Mouse (Mus musculus): ENCODE measurements around the gene Bysl.
"Not testable (repeated sequence)": the region's sequence is repeated elsewhere in the genome, so short reads cannot be mapped to it uniquely, and the experiment has no call there.

Bysl gene

DNA sequence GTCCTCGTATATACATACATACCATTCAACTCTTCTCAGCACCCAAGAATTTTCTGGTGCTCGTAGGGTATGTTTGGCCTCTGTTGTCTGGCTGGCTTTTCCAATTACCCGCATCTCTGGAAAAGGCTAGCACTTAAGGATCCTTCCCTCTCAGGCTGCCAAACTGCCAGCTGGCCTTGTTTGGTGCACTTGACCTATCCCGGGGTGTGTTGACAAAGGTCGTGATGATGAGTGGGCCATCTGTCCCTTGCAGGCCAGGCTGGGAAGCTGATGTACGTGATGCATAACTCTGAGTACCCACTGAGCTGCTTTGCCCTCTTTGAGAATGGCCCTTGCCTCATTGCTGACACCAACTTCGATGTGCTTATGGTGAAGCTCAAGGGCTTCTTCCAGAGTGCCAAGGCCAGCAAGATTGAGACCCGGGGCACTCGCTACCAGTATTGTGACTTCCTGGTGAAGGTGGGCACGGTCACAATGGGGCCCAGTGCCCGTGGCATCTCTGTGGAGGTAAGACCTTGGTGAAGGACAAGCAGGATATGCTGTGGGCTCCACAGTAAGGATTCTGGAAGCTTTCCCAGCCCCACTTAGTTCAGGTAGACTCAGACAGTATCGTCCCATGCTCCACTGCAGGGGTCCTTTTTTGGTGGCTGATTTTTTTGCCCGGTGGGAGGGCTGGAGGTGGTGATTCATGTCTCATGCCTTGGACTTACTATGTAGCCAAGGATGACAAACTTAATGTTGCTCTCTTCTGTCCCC is 7.4 kb upstream of the Bysl start:
- no peak for DNase-seq

DNA sequence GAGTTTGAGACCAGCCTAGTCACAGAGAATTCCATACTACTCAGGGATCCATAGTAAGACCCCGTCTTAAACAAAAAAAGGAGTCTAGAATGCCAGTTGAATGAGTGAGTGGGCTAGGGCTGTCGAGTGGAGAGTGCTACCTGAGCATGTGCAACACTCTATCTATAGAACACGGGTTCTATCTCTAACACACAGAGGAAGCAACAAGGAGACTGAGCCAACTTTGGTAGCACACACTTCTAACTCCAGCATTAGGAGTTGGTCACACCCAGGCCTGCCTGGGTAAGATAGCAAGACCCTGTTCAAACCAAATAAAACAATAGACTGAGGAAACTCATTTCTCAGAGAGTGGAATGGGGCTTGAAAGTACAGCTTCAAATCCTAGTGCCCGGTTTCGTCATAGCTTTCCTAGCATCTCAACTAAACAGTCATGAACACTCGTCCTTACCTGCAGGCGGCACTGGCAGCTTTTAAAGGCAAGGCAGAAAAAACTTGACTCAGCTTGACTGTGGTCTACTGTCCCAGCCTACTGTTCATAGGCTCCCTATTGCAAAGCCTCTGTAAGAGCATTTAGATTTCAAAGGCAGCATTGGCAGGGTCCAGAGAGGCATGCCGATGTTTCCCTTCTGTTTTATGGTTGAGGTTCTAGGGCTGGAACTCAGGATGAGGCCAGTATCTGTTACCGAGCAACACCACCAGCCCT is 6.5 kb upstream of the Bysl start:
- DNase-seq: no peak

GRCm38 (mm10) chr17:47616652-47617051 is 5.4 kb upstream of the Bysl start:
- DNase-seq: no peak

DNA sequence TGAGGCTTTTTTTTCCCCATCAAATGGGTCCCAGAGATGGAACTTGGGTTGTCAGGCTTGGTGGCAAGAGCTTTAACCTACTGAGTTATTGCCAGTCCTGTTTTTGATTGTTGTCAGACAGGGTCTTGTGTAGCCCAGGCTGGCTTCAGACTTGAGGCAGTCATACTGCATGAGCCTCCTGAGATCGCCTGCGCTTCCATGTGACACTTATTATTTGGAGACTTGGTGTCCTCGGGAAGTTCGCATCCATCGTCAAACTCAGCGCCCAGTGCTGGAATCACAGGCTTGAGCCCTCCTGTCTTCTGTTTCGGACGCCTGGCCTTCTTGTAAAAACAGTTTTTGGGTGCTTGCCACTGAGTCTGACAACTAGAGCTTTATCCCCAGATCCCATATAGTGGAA is 4.8 kb upstream of the Bysl start:
- no peak for DNase-seq

DNA sequence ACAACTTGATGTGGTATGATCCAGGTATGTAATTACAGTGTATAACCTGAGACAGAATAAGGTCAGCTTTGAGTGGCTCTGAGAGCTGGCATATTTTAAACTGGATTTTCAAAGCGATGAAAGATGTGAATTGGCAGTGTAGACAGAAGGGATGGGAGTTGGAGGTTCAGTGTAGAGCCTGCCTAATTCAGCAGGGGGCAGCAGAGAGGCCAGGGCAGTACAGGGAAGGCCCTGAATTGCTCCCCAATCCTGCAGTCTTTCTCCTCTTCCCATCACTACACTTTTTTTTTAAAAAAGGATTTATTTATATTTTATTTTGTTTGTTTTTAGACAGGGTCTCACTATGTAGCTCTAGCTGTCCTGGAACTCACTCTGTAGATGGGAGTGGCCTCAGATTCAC is 2.7 kb upstream of the Bysl start:
- no peak for DNase-seq

- DNase-seq: no peak
Observed at GRCm38 (mm10) chr17:47611661-47611982, 330 bp upstream of the Bysl start.

- no peak for DNase-seq
Observed at GRCm38 (mm10) chr17:47609182-47609581, 2.1 kb downstream of the Bysl start.

- DNase-seq: no peak
Observed at GRCm38 (mm10) chr17:47606220-47606619, 5.1 kb downstream of the Bysl start.

- DNase-seq: no peak
Observed at GRCm38 (mm10) chr17:47602289-47602688, 9.0 kb downstream of the Bysl start.

DNA sequence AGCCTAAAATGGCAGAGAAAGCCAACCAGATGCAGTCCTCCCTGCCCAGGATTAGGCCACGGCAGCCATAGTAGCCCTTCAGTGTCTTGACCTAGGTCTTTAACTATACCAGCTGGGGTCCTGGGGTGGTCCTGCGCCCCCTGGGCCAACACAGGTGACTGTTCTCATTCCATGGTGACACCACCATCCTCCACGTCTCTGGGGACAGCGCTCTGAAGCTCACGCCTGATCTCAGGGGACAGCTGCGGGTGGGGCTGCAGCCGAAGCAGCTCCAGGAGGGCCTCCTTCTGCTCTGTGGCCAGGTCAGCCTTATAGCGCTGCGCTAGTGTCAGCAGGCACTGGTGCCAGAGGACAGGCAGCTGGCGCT is 9.9 kb downstream of the Bysl start:
- no peak for DNase-seq

GRCm38 (mm10) chr17:47600601-47601388 is 10.5 kb downstream of the Bysl start:
- no peak for DNase-seq

DNA sequence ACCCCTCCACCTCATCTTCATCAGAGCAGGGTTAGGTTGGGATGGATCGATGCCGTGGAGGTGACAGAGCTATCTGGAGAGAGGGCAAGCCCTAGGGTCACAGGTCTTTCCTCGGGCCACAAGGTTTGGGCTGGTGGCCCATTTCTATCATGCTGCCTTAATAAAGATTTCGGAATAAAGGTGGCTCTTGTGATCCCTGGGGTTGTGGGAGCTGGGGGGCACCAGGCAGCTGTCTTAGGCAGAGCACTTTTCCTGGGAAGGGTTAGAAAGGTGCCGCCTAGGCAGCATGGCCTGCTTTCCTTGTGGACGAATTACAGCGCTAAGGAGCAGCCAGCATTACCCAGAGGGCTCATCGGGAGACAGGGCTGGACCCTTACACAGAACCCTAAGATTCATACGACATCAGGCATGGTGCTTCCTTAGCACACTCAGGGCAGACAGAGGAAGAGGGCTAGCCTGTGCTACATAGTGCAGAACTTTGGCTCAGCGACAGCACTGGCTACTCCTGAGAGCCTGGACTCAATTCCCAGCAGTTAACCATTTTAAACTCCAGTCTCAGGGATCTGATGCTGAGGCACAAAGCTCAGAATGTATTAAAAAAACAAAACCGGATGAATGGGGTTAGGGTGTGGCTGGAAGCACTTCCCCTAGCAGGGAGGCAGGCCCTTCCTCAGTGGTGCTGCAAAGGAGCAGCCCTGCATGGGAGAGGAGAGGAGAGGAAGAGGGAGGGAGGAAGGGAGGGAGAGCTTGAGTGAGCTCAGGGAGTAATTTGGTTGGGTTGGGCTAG is 11.6 kb downstream of the Bysl start:
- no peak for DNase-seq

DNA sequence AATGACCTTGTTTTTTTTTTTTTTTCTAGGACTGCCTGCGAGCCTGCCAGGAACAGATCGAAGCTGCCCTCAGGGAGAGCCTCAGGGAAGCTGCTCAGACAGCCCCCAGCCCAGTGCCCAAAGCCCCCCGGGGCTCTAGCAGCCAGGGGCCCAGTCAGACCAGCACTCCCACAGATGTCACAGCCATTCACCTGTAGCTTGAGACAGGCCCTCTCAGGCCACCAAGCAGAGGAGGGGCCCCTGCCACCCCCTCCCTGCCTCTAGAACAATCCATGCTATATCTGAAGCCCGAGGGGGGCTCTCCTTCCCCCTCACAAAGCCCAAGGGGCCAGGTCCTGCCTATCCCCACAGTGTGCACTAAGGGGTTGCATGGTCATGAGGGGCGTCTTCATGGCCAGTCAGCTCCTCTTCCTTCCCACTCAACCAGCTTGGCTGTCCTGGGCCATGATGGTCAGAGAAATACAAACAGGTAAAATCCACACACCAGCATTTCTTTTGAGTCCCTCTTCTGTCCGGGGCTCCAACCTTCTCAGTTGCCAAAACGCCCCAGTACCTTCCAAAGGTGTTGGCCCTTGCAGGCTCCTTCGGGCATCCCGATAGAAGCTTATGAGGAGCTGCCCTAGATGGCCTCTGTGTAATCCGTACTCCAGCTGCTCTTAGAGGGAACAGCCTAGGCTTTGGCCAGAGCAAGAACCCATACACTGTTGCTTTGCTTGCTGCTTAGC is 12.6 kb downstream of the Bysl start:
- not testable (repeated sequence) for DNase-seq

DNA sequence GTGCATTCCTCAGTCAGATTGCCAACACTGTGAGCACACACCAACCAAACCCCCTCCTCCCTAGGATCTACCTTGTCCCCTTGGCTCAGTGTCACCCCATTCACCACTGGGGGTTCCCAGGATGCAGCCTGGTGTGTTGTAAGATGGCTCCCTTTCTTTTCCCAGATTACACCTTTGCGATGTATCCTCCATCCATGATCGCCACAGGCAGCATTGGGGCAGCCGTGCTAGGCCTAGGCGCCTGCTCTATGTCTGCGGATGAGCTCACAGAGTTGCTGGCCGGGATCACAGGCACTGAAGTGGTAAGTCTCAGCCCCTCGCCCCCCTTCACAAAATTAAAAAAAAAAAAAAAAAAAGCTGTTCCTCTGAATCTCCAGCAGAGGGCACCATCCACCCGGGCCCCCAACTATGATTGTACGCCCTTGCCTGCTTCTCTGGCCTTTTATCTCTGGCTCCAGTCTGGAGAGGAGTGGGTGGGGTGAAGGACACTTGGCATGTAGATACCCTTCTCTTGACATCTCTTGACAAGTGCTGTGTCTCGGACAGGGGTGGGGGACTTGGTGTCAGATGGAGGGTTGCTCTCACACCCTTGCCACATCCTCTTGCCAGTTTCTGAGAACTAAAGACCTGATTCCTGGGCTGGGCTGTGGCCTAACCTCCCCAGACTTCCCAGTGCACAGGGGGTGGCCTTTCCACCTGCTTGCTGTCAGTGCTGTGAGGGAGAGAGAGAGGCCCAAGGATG is 13.3 kb downstream of the Bysl start:
- no peak for DNase-seq

GRCm38 (mm10) chr17:47597261-47597660 is 14.0 kb downstream of the Bysl start:
- DNase-seq: no peak

GRCm38 (mm10) chr17:47596839-47597164 is 14.5 kb downstream of the Bysl start:
- DNase-seq: no peak

- no peak for DNase-seq
Observed at GRCm38 (mm10) chr17:47596162-47596838, 15.0 kb downstream of the Bysl start.

GRCm38 (mm10) chr17:47595248-47596161 is 15.8 kb downstream of the Bysl start:
- no peak for DNase-seq

DNA sequence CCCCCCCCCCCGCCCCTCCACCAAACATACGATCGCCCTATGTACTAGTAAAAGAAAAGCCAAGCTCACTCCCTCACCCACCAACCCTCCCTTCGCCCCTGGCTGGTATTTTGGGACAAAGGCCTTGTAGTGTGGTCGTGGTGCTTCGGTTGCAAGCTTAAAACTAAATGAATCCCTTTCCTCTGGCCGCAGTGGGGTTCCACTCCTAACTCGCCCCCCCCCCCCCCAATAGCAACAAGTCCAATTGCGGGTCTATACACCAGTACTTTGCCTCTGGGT is 16.4 kb downstream of the Bysl start:
- DNase-seq: no peak

DNA sequence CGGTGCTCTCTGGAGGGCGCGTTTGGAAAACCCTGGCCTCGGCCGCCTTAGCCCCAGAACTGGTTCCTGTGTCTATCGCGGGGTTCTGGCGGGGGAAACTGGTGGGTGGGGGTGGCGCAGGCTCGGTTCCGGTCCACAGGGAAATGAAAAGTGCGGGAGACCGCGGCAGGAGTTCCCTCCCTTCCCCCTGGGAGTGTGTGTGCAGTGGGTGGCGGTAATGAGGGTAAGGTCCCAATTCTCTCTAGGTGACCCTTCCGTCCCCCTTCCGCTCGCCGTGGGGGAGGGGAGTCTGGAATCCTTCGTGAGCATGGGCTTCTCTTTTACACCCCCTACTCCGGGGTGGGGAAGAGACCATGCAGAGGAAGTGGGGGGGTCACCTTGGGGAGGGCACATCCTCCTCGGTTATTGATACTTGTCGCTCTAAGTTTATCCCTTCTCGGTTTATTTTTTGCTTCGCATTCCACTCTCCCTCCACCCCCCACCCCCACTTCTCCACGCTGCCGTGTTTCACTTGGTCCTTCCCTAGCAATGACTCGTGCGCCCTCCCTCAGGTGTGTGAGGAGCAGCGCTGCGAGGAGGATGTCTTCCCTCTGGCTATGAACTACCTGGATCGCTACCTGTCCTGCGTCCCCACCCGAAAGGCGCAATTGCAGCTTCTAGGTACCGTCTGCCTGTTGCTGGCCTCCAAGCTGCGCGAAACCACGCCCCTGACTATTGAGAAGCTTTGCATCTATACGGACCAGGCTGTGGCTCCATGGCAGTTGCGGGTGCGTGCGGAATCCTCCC is 16.9 kb downstream of the Bysl start:
- no peak for DNase-seq
